Mouse (Mus musculus) neural tube, postnatal 0 days (tissue): ENCODE results near the gene Dennd1b. TPM values are rescaled to one million over a fixed set of nuclear protein-coding genes. Genes with fewer than 3 reads are reported as not detected.

Source experiments
- polyA plus RNA-seq: library from polyadenylated mRNA; unstranded; fragments of >200 nt; fragmentation: Nextera tagmentation; extraction: Ambion mirVana; gene quantifications from 2 replicates; pipeline ENCODE4 v1.2.1, GENCODE M21; 2015

Gene Dennd1b
- 9.4 and 13.3 TPM in 2 replicates for polyA plus RNA-seq

GRCm38 (mm10) chr1:138963161-138963867, at the start of gene Dennd1b:
Gene Dennd1b, plus strand, starts transcription at chr1:138963435.

Other genes starting within 250 kb of the Dennd1b start
- 1.5 and 1.8 TPM in 2 replicates for gene Lhx9, start 114.9 kb upstream of the Dennd1b start, polyA plus RNA-seq
- 41.8 and 47.6 TPM in 2 replicates for gene 2310009B15Rik, start 106.6 kb upstream of the Dennd1b start, polyA plus RNA-seq